In the genomic region with DNA sequence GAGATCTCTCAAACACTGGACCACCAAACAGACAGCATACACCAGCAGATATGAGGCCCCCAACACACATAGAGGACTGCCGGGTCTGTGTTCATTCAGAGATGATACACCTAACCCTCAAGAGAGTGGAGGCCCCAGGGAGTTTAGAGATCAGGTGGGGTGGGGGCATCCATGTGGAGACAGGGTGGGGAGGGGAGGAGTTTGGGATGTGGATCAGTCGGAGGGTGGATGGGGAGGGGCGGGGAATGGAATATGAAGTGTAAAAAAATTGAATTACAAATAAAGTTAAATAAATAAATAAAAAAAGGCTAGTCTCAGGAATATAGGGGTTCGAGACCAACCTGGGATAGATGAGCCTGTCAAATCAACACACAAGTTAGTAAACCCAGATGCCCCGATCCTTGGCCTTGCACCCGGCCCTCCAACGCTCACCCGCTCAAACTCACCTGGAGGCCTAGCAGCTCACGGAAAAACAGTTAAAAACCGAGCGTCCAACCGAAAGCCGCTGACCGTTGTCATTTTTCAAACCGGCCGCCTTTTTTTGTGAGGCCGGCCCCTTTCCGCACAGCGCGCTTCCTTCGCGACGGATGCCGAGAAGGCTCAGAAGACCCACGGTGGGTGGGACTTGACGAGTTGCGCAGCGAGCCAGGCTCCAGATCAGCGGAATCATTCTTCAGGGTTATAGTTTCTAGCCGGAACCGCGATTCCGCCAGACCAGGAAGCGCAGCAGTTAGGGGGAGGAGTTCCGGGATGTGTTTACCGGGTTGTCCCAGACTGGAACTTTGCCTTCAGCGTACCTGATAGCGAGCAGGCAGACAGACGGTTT, we compare ENCODE assay signal across 8 mouse cellular contexts. TPM values are rescaled to one million over a fixed set of nuclear protein-coding genes. Genes with fewer than 3 reads are reported as not detected.
A peak's percentile ranks its signal among the peaks of the same experiment; 100 is the strongest.
DNase-seq lines count a peak whose midpoint lies in the region; ATAC-seq lines count a peak whose summit lies in the region.

TSS of gene Nuf2 (minus strand) at position 589 of the 826 bp plus-strand sequence.

- peak within 1 kb of the TSS; percentile 57 for H3K4me3 ChIP-seq in hindbrain, embryonic 15.5 days

- H3K4me2 ChIP-seq in hindbrain, embryonic 15.5 days, result peak within 1 kb of the TSS; percentile 81

- H3K9me3 ChIP-seq in hindbrain, embryonic 15.5 days, result no peaks in the 10 kb centered on the region

- peak within 1 kb of the TSS; percentile 59 for H3K9ac ChIP-seq in hindbrain, embryonic 15.5 days

- H3K27me3 ChIP-seq in hindbrain, embryonic 15.5 days, result no peaks in the 10 kb centered on the region

- peak within 1 kb of the TSS; percentile 87 for H3K27ac ChIP-seq in hindbrain, embryonic 15.5 days (replicated peaks)

- DNase-seq in T-cell, adult 2 months (ENCODE audit: low spot score), result peak; percentile 98
- peak; percentile 98 to 100 for DNase-seq in cerebellum, postnatal 36 days
- peak; percentile 99 to 100 for DNase-seq in frontal cortex, postnatal 36 days (ENCODE audit: low spot score in 2 of 2)
- DNase-seq in left cerebral cortex, adult 11 months (ENCODE audit: low spot score), result peak; percentile 96
- peak; percentile 98 to 99 for DNase-seq in lung, postnatal 4 days
- DNase-seq in retina, postnatal 7 days (ENCODE audit: low read depth, low spot score), result peak; percentile 99
- peak; percentile 95 for DNase-seq in urinary bladder, adult 2 months (ENCODE audit: low spot score)

- peak; percentile 98 for ATAC-seq in hindbrain, embryonic 15.5 days (ENCODE audit: low FRiP score, low read depth)

- peaks cover 5% of the 10 kb centered on the region; the same call in 1 of the 2 replicates for H3K4me1 ChIP-seq in hindbrain, embryonic 15.5 days (replicated peaks)

- no peaks in the 10 kb centered on the region for H3K36me3 ChIP-seq in hindbrain, embryonic 15.5 days

- under 1% methylated on average over 39 of the region's 39 CpGs for WGBS in hindbrain, embryonic 15.5 days

RNA-seq across cellular contexts. Expression of gene Nuf2, which starts in this region (rescaled TPM):
- polyA plus RNA-seq in hindbrain, embryonic 15.5 days (2015; fragmentation: Nextera tagmentation; extraction: Ambion mirVana), result 13.0 and 17.0 TPM in 2 replicates
- 1.5 TPM in 2 replicates for polyA plus RNA-seq in urinary bladder, adult 2 months (2012; rRNA removed)

Comparison
In these comparisons a context has a peak if more than half of its experiments do, and no peak if none do; other contexts are left out.
1. Peak in every context shown above with its lines: DNase-seq, ATAC-seq, H3K4me3 ChIP-seq and H3K27ac ChIP-seq.